Mouse (Mus musculus): ENCODE measurements around the gene Rnasek. TPM values are rescaled to one million over a fixed set of nuclear protein-coding genes. Genes with fewer than 3 reads are reported as not detected.

Rnasek gene
- total and polyA plus RNA-seq, 3 experiments: 29.2 to 152 (median 133) TPM

DNA sequence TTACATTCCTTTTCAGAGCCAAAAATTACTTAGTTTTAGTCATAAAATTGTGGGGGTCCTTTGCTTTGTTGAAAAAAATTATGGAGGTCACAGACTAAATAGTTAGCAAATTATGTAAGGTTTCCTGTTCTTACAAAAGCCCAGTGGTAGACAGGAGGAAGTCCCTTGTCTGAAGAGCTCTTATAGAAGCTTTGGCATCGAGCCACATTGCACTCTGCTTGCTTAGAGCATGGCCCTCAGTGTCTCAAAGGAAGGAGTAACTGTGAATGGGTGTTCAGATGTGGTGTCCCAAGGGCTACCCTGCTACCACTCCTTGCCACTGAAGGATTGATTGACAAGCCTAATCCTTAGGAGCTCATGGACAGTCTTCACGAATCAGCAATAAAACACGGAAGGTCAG, 40.8 kb upstream of the Rnasek start:
- Histone ChIP-seq H3K36me3 (replicated peaks) (no peaks in the 10 kb centered on the region), H3K27me3 (ENCODE audit: insufficient read depth, low read length) (peaks cover 20% of the 10 kb centered on the region), H3K9me3 (replicated peaks) (no peaks in the 10 kb centered on the region), H3K4me3 (ENCODE audit: low read depth, low read length) (no peak overlapping the region), H3K4me1 (ENCODE audit: insufficient read depth, low read depth, low read length) (no peaks in the 10 kb centered on the region)
- DNase-seq (ENCODE audit: low spot score) (no peak), ATAC-seq (ENCODE audit: extremely low read depth, insufficient number of reproducible peaks, low FRiP score, poor library complexity, severe bottlenecking) (no peak)
- TF ChIP-seq GATA2 (IDR thresholded peaks at IDR 0.05; ENCODE audit: borderline replicate concordance, low read depth, low read length) (no peak), CTCF (IDR thresholded peaks at IDR 0.05; ENCODE audit: low read depth, low read length) (no peak), TAL1 (conservative IDR thresholded peaks at IDR 0.05; ENCODE audit: low read depth, low read length) (no peak), POLR2AphosphoS5 (IDR thresholded peaks at IDR 0.05; ENCODE audit: insufficient replicate concordance, low read depth, low read length) (no peak), GATA1 (IDR thresholded peaks at IDR 0.05; ENCODE audit: borderline replicate concordance, low read length) (no peak)

DNA sequence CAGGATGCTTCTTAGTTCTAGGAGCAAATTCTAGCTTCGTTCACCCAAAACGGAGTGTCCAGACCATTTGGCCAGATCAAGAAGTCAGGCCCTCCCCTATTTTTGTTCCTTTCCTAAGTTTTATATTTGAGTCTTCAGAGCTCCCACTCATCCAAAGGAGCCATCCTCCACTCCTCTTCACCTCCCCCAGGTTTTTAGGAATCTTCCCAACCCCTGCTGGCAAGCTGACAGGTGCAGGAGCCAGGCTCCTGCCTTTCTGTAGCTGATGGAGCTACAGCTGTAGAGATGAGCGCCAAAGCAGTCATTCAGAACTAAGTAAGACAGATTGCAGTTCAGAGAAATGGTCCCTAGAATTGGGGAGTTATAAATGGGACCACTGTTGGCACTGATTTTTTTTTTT, 39.3 kb upstream of the Rnasek start:
- TF ChIP-seq TAL1 (conservative IDR thresholded peaks at IDR 0.05; ENCODE audit: low read depth, low read length) (no peak), POLR2AphosphoS5 (IDR thresholded peaks at IDR 0.05; ENCODE audit: insufficient replicate concordance, low read depth, low read length) (no peak), GATA1 (IDR thresholded peaks at IDR 0.05; ENCODE audit: borderline replicate concordance, low read length) (no peak), CTCF (IDR thresholded peaks at IDR 0.05; ENCODE audit: low read depth, low read length) (no peak), GATA2 (IDR thresholded peaks at IDR 0.05; ENCODE audit: borderline replicate concordance, low read depth, low read length) (no peak)
- DNase-seq (ENCODE audit: low spot score) (no peak), ATAC-seq (ENCODE audit: extremely low read depth, insufficient number of reproducible peaks, low FRiP score, poor library complexity, severe bottlenecking) (no peak)
- H3K9me3 ChIP-seq (replicated peaks): no peaks in the 10 kb centered on the region
- no peak overlapping the region for H3K4me3 ChIP-seq (ENCODE audit: low read depth, low read length)
- H3K4me1 ChIP-seq (ENCODE audit: insufficient read depth, low read depth, low read length): no peaks in the 10 kb centered on the region
- H3K36me3 ChIP-seq (replicated peaks): no peaks in the 10 kb centered on the region
- peaks cover 19% of the 10 kb centered on the region for H3K27me3 ChIP-seq (ENCODE audit: insufficient read depth, low read length)

DNA sequence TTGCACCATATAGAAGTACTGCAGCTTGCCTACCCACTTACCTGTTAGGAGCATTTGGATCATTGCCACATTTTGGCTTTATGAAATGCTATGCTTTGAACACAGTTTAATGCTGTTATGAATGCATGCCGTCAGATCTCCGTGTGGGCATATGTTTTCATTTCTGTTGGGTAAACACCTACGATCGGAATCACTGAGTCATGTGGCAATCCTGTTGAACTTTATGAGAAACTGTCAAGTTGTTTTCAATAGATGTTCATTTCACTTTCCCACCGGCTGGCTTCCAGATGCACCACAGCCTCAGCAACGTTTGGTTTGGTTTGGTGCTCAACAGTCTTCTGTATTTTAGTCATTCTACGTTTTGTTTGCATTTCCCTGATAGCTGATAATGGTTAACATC, 32.0 kb upstream of the Rnasek start:
- Histone ChIP-seq H3K4me3 (ENCODE audit: low read depth, low read length) (no peak overlapping the region), H3K36me3 (replicated peaks) (no peaks in the 10 kb centered on the region), H3K27me3 (ENCODE audit: insufficient read depth, low read length) (peaks cover 13% of the 10 kb centered on the region), H3K4me1 (ENCODE audit: insufficient read depth, low read depth, low read length) (no peaks in the 10 kb centered on the region), H3K9me3 (replicated peaks) (no peaks in the 10 kb centered on the region)
- no peak for DNase-seq (ENCODE audit: low spot score)
- TF ChIP-seq POLR2AphosphoS5 (IDR thresholded peaks at IDR 0.05; ENCODE audit: insufficient replicate concordance, low read depth, low read length): no peak
- no peak for ATAC-seq (ENCODE audit: extremely low read depth, insufficient number of reproducible peaks, low FRiP score, poor library complexity, severe bottlenecking)

DNA sequence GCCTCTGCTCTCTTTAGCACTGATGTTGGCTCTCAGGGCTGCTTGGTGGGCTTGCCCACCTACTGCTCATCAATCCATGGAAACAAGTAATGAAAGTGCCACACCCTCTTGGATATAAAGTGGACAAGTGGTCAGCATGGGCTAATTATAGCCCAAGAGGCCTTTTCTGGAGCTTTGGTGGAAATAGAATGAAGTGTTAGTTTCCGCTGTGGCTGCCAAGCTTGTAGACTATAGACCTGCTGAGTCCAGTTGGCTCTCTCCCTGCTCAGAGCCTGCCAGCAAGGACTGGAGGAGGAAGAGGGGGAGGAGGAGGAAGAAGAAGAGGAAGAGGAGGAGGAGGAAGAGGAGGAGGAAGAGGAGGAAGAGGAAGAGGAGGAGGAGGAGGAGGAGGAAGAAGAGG, 26.8 kb upstream of the Rnasek start:
- Histone ChIP-seq H3K36me3 (replicated peaks) (no peaks in the 10 kb centered on the region), H3K27me3 (ENCODE audit: insufficient read depth, low read length) (peaks cover 15% of the 10 kb centered on the region), H3K4me1 (ENCODE audit: insufficient read depth, low read depth, low read length) (no peaks in the 10 kb centered on the region), H3K4me3 (ENCODE audit: low read depth, low read length) (no peak overlapping the region), H3K9me3 (replicated peaks) (no peaks in the 10 kb centered on the region)
- TF ChIP-seq TAL1 (conservative IDR thresholded peaks at IDR 0.05; ENCODE audit: low read depth, low read length): no peak
- no peak for TF ChIP-seq POLR2AphosphoS5 (IDR thresholded peaks at IDR 0.05; ENCODE audit: insufficient replicate concordance, low read depth, low read length)
- TF ChIP-seq CTCF (IDR thresholded peaks at IDR 0.05; ENCODE audit: low read depth, low read length): no peak
- no peak for TF ChIP-seq GATA2 (IDR thresholded peaks at IDR 0.05; ENCODE audit: borderline replicate concordance, low read depth, low read length)
- no peak for TF ChIP-seq GATA1 (IDR thresholded peaks at IDR 0.05; ENCODE audit: borderline replicate concordance, low read length)
- ATAC-seq (ENCODE audit: extremely low read depth, insufficient number of reproducible peaks, low FRiP score, poor library complexity, severe bottlenecking): no peak
- DNase-seq (ENCODE audit: low spot score): no peak

DNA sequence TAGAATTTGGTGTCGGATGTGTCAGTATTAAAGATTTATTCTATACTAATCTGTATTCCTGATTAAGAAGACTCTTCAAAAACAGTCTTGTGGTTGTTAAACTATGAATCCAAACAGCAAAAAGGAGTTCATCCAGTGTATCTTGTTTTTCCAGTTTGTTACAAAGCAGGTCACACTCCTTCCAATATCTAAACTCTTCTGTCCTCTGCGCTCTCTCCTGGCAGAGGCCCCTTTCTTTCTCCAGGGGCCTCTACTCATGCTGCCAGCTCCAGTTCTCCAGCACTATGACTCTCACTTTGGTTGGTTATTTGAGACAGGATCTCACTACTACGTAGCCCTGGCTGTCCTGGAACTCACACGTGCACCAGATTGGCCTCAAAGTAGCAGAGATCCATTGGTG, 26.2 kb upstream of the Rnasek start:
- Histone ChIP-seq H3K9me3 (replicated peaks) (no peaks in the 10 kb centered on the region), H3K36me3 (replicated peaks) (no peaks in the 10 kb centered on the region), H3K4me3 (ENCODE audit: low read depth, low read length) (no peak overlapping the region), H3K4me1 (ENCODE audit: insufficient read depth, low read depth, low read length) (no peaks in the 10 kb centered on the region), H3K27me3 (ENCODE audit: insufficient read depth, low read length) (peaks cover 15% of the 10 kb centered on the region)
- ATAC-seq (ENCODE audit: extremely low read depth, insufficient number of reproducible peaks, low FRiP score, poor library complexity, severe bottlenecking) (no peak), DNase-seq (ENCODE audit: low spot score) (no peak)
- TF ChIP-seq GATA1 (IDR thresholded peaks at IDR 0.05; ENCODE audit: borderline replicate concordance, low read length) (no peak), POLR2AphosphoS5 (IDR thresholded peaks at IDR 0.05; ENCODE audit: insufficient replicate concordance, low read depth, low read length) (no peak), CTCF (IDR thresholded peaks at IDR 0.05; ENCODE audit: low read depth, low read length) (no peak), TAL1 (conservative IDR thresholded peaks at IDR 0.05; ENCODE audit: low read depth, low read length) (no peak), GATA2 (IDR thresholded peaks at IDR 0.05; ENCODE audit: borderline replicate concordance, low read depth, low read length) (no peak)

DNA sequence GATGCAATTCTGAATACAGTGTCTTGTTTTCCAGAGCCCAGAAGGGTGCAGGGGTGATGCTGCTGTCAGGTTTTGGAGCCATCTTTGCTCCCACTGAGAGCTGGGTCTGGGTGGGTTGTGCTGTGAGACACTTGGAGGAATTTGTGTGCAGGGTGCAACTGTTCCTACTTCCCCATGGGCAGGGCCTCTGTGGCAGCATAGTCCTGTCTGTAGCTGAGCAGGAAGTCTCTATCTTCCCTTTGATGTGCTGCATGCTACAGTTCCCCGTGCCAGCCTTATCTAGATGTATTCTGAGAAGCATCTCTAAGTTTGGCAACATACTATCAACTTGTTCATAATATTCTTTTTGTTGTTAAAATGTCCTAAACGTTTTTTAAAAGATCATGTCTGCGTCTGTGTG, 25.6 kb upstream of the Rnasek start:
- DNase-seq (ENCODE audit: low spot score) (no peak), ATAC-seq (ENCODE audit: extremely low read depth, insufficient number of reproducible peaks, low FRiP score, poor library complexity, severe bottlenecking) (no peak)
- Histone ChIP-seq H3K36me3 (replicated peaks) (no peaks in the 10 kb centered on the region), H3K4me3 (ENCODE audit: low read depth, low read length) (no peak overlapping the region), H3K4me1 (ENCODE audit: insufficient read depth, low read depth, low read length) (no peaks in the 10 kb centered on the region), H3K9me3 (replicated peaks) (no peaks in the 10 kb centered on the region), H3K27me3 (ENCODE audit: insufficient read depth, low read length) (peaks cover 15% of the 10 kb centered on the region)
- TF ChIP-seq POLR2AphosphoS5 (IDR thresholded peaks at IDR 0.05; ENCODE audit: insufficient replicate concordance, low read depth, low read length) (no peak), GATA1 (IDR thresholded peaks at IDR 0.05; ENCODE audit: borderline replicate concordance, low read length) (no peak)

DNA sequence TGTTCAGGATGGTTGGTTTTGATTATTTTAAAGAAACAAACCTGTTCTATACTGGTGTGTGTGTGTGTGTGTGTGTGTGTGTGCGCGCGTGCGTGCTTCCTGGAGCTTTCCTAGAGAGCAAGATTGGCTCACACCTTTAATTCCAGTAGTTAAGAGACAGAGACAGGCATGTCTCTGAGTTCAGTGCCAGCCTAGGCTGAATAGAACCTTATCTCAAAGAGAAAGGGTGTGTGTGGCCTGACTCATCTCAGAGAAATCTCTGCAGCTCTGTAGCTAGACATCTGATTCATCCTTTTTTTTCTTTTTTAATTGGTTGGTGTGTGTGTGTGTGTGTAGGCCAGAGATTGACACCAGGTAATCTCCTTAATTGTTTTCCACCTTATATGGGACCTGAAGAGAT, 19.4 kb upstream of the Rnasek start:
- Histone ChIP-seq H3K27me3 (ENCODE audit: insufficient read depth, low read length) (peaks cover 34% of the 10 kb centered on the region), H3K4me1 (ENCODE audit: insufficient read depth, low read depth, low read length) (no peaks in the 10 kb centered on the region), H3K36me3 (replicated peaks) (no peaks in the 10 kb centered on the region), H3K4me3 (ENCODE audit: low read depth, low read length) (no peak overlapping the region), H3K9me3 (replicated peaks) (no peaks in the 10 kb centered on the region)
- TF ChIP-seq GATA1 (IDR thresholded peaks at IDR 0.05; ENCODE audit: borderline replicate concordance, low read length): no peak
- TF ChIP-seq TAL1 (conservative IDR thresholded peaks at IDR 0.05; ENCODE audit: low read depth, low read length): no peak
- no peak for ATAC-seq (ENCODE audit: extremely low read depth, insufficient number of reproducible peaks, low FRiP score, poor library complexity, severe bottlenecking)
- no peak for DNase-seq (ENCODE audit: low spot score)
